Comparison of ENCODE assay signal across 17 mouse cellular contexts in the genomic region with DNA sequence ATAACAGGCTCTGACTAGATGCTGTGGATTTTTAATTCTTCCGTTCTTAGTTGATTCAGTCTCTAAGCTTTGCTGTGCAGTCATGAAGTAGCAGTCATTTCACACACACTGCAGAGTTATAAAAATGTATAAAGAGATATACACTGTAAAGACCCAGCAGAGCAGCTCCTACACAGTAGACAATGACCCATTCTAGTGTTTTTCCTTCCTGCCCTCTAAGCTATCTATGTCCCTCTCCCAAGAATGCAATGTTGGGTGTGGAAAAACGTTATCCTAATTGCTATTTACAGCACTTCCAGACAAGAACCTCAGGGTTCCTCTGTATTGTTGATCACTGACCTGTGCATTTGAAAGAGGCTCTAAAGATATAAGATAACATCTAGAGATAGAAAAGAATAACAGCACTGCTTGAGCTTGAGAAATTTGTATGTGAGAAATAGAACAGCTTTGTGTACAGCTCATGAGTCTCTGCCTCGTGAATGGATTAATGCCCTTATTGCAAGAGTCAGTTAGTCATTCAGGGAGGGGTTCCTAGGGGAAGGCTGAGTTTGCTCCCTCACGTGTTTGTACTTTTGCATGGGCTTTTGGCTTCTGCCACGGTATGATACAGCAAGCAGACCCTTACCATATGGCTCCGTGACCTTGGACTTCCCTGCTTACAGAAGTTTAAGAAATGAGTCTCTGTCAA.
A peak's percentile ranks its signal among the peaks of the same experiment; 100 is the strongest.
DNase-seq lines count a peak whose midpoint lies in the region; ATAC-seq and TF ChIP-seq lines count a peak whose summit lies in the region.
"Had no signal": no experiment of that assay in that cellular context is flagged by ENCODE, and none has a peak within 500 bp of the region (broad histone marks: within the 10 kb centered on the region; RNA-seq: fewer than 3 reads in every experiment).

No protein-coding gene starts in this region.

- H3K4me2 ChIP-seq in lung, embryonic 16.5 days (ENCODE audit: low read depth, low read length): no peak overlapping the region
- no peak overlapping the region for H3K4me2 ChIP-seq in lung, postnatal 0 days (replicated peaks; ENCODE audit: low read depth, low read length)
- H3K4me2 ChIP-seq in intestine, embryonic 15.5 days (replicated peaks): no peak overlapping the region
- no peak overlapping the region for H3K4me2 ChIP-seq in midbrain, embryonic 13.5 days (replicated peaks)
- no peak overlapping the region for H3K4me2 ChIP-seq in liver, postnatal 0 days (ENCODE audit: low read depth, low read length)
- H3K4me2 ChIP-seq: forebrain, embryonic 15.5 days; hindbrain, embryonic 13.5 days; liver, embryonic 11.5 days; lung, embryonic 14.5 days had no signal

- TF ChIP-seq EP300 in lung, postnatal 0 days (IDR thresholded peaks at IDR 0.05): no peak
- TF ChIP-seq EP300 in liver, postnatal 0 days (IDR thresholded peaks at IDR 0.05; ENCODE audit: low read depth): no peak

- no peak overlapping the region for H3K9ac ChIP-seq in lung, embryonic 16.5 days (ENCODE audit: low read length)
- no peak overlapping the region for H3K9ac ChIP-seq in lung, postnatal 0 days (replicated peaks; ENCODE audit: low read depth)
- no peak overlapping the region for H3K9ac ChIP-seq in intestine, embryonic 15.5 days
- no peak overlapping the region for H3K9ac ChIP-seq in midbrain, embryonic 13.5 days (replicated peaks)
- H3K9ac ChIP-seq in liver, postnatal 0 days (replicated peaks): no peak overlapping the region
- H3K9ac ChIP-seq: forebrain, embryonic 15.5 days; hindbrain, embryonic 13.5 days; lung, embryonic 14.5 days had no signal

- H3K9me3 ChIP-seq in heart, embryonic 10.5 days: no peaks in the 10 kb centered on the region
- H3K9me3 ChIP-seq in lung, embryonic 16.5 days (ENCODE audit: control insufficient read depth, low read length): no peaks in the 10 kb centered on the region
- no peaks in the 10 kb centered on the region for H3K9me3 ChIP-seq in lung, postnatal 0 days (ENCODE audit: low read length)
- no peaks in the 10 kb centered on the region for H3K9me3 ChIP-seq in intestine, embryonic 15.5 days
- H3K9me3 ChIP-seq in midbrain, embryonic 13.5 days: no peaks in the 10 kb centered on the region
- no peaks in the 10 kb centered on the region for H3K9me3 ChIP-seq in liver, postnatal 0 days (ENCODE audit: low read length)
- H3K9me3 ChIP-seq: forebrain, embryonic 15.5 days; hindbrain, embryonic 13.5 days; limb, embryonic 10.5 days had no signal

- H3K27ac ChIP-seq in heart, embryonic 10.5 days: peak overlapping the region; percentile 29; the same call in 1 of the 2 replicates
- H3K27ac ChIP-seq in lung, embryonic 16.5 days (ENCODE audit: low read length): no peak overlapping the region
- no peak overlapping the region for H3K27ac ChIP-seq in lung, postnatal 0 days (ENCODE audit: low read length)
- no peak overlapping the region for H3K27ac ChIP-seq in intestine, embryonic 15.5 days
- H3K27ac ChIP-seq in midbrain, embryonic 13.5 days: no peak overlapping the region
- H3K27ac ChIP-seq in layer of hippocampus, adult 2 months: no peak overlapping the region
- no peak overlapping the region for H3K27ac ChIP-seq in liver, postnatal 0 days (ENCODE audit: low read depth)
- H3K27ac ChIP-seq: forebrain, embryonic 15.5 days; hindbrain, embryonic 13.5 days; kidney, postnatal 0 days; limb, embryonic 10.5 days had no signal

- no peak overlapping the region for H3K4me3 ChIP-seq in heart, embryonic 10.5 days
- H3K4me3 ChIP-seq in lung, embryonic 16.5 days (ENCODE audit: low read length): no peak overlapping the region
- H3K4me3 ChIP-seq in lung, postnatal 0 days (ENCODE audit: low read depth, low read length): no peak overlapping the region
- no peak overlapping the region for H3K4me3 ChIP-seq in intestine, embryonic 15.5 days (replicated peaks)
- no peak overlapping the region for H3K4me3 ChIP-seq in midbrain, embryonic 13.5 days (replicated peaks)
- no peak overlapping the region for H3K4me3 ChIP-seq in layer of hippocampus, adult 2 months
- no peak overlapping the region for H3K4me3 ChIP-seq in liver, postnatal 0 days (ENCODE audit: low read depth, low read length)
- H3K4me3 ChIP-seq: forebrain, embryonic 15.5 days; hindbrain, embryonic 13.5 days; limb, embryonic 10.5 days had no signal

- no peak for DNase-seq in heart, embryonic 10.5 days (ENCODE audit: low spot score)
- no peak for DNase-seq in heart, adult 8-10 months (ENCODE audit: low spot score)
- no peak for DNase-seq in lung, postnatal 0 days (ENCODE audit: low spot score)
- DNase-seq in layer of hippocampus, adult 2 months (ENCODE audit: low spot score in 2 of 2): no peak
- no peak for DNase-seq in liver, postnatal 0 days
- DNase-seq: cerebellum, adult 9-10 months; kidney, adult 11 months; lung, embryonic 14.5 days had no signal

- peaks cover 17% of the 10 kb centered on the region; the same call in 1 of the 2 replicates for H3K4me1 ChIP-seq in heart, embryonic 10.5 days
- peaks cover 7% of the 10 kb centered on the region for H3K4me1 ChIP-seq in lung, embryonic 16.5 days (replicated peaks; ENCODE audit: control insufficient read depth, insufficient read depth, low read length)
- peaks cover 5% of the 10 kb centered on the region; the same call in 1 of the 2 replicates for H3K4me1 ChIP-seq in lung, postnatal 0 days (ENCODE audit: insufficient read depth, low read depth, low read length)
- 0 out of 2 replicates have a peak, but pooled peaks cover 6% of the 10 kb centered on the region for H3K4me1 ChIP-seq in intestine, embryonic 15.5 days (replicated peaks)
- H3K4me1 ChIP-seq in midbrain, embryonic 13.5 days (replicated peaks): peaks cover 14% of the 10 kb centered on the region
- no peaks in the 10 kb centered on the region for H3K4me1 ChIP-seq in liver, postnatal 0 days (ENCODE audit: insufficient read depth)
- H3K4me1 ChIP-seq: hindbrain, embryonic 13.5 days; limb, embryonic 10.5 days had no signal

- H3K36me3 ChIP-seq in heart, embryonic 10.5 days: no peaks in the 10 kb centered on the region
- H3K36me3 ChIP-seq in lung, embryonic 16.5 days (ENCODE audit: control insufficient read depth, insufficient read depth, low read length): no peaks in the 10 kb centered on the region
- H3K36me3 ChIP-seq in lung, postnatal 0 days (ENCODE audit: insufficient read depth, low read length): no peaks in the 10 kb centered on the region
- no peaks in the 10 kb centered on the region for H3K36me3 ChIP-seq in intestine, embryonic 15.5 days
- no peaks in the 10 kb centered on the region for H3K36me3 ChIP-seq in midbrain, embryonic 13.5 days
- H3K36me3 ChIP-seq in liver, postnatal 0 days (replicated peaks; ENCODE audit: insufficient read depth, low read length): no peaks in the 10 kb centered on the region
- H3K36me3 ChIP-seq: forebrain, embryonic 15.5 days; hindbrain, embryonic 13.5 days; limb, embryonic 10.5 days had no signal

- no peak for TF ChIP-seq CTCF in lung, postnatal 0 days (IDR thresholded peaks at IDR 0.05)
- TF ChIP-seq CTCF in layer of hippocampus, adult 2 months (conservative IDR thresholded peaks at IDR 0.05): no peak
- TF ChIP-seq CTCF in liver, postnatal 0 days (IDR thresholded peaks at IDR 0.05; ENCODE audit: low read depth): no peak

- peak; percentile 12; the same call in 1 of the 2 replicates for ATAC-seq in lung, embryonic 16.5 days (ENCODE audit: low read depth)
- no peak for ATAC-seq in lung, postnatal 0 days
- peak; percentile 72 for ATAC-seq in intestine, embryonic 15.5 days
- ATAC-seq in midbrain, embryonic 13.5 days: no peak
- no peak for ATAC-seq in liver, postnatal 0 days
- ATAC-seq: activated CD4-positive, CD25-positive, alpha-beta regulatory T cell, adult 4 months; forebrain, embryonic 15.5 days had no signal

- WGBS in heart, embryonic 10.5 days: 32% methylated on average over 6 of the region's 6 CpGs
- WGBS in lung, embryonic 16.5 days: 22% methylated on average over 6 of the region's 6 CpGs
- WGBS in lung, postnatal 0 days: 28% methylated on average over 6 of the region's 6 CpGs
- 19% methylated on average over 6 of the region's 6 CpGs for WGBS in intestine, embryonic 15.5 days
- 31% methylated on average over 6 of the region's 6 CpGs for WGBS in midbrain, embryonic 13.5 days
- WGBS in liver, postnatal 0 days (ENCODE audit: insufficient replicate concordance): 56% methylated on average over 6 of the region's 6 CpGs

- no peaks in the 10 kb centered on the region for H3K27me3 ChIP-seq in heart, embryonic 10.5 days (ENCODE audit: insufficient read depth, poor library complexity, severe bottlenecking)
- no peaks in the 10 kb centered on the region for H3K27me3 ChIP-seq in lung, embryonic 16.5 days (ENCODE audit: control insufficient read depth, insufficient read depth, low read depth, low read length)
- no peaks in the 10 kb centered on the region for H3K27me3 ChIP-seq in lung, postnatal 0 days (replicated peaks; ENCODE audit: insufficient read depth, low read length)
- H3K27me3 ChIP-seq in intestine, embryonic 15.5 days (replicated peaks): no peaks in the 10 kb centered on the region
- no peaks in the 10 kb centered on the region for H3K27me3 ChIP-seq in midbrain, embryonic 13.5 days
- no peaks in the 10 kb centered on the region for H3K27me3 ChIP-seq in liver, postnatal 0 days (ENCODE audit: insufficient read depth, low read length)
- H3K27me3 ChIP-seq: forebrain, embryonic 15.5 days; hindbrain, embryonic 13.5 days had no signal

Comparison
In these comparisons a context has a peak if more than half of its experiments do, and no peak if none do; other contexts are left out.
1. ATAC-seq: peak in lung, embryonic 16.5 days (single experiment) and intestine, embryonic 15.5 days (single experiment); none in lung, postnatal 0 days (single experiment), midbrain, embryonic 13.5 days (single experiment) and liver, postnatal 0 days (single experiment).